Comparison of ENCODE assay signal across 21 mouse cellular contexts in genomic region chr14:121779620-121780019, GRCm38 (mm10). TPM values are rescaled to one million over a fixed set of nuclear protein-coding genes. Genes with fewer than 3 reads are reported as not detected.
DNase-seq lines count a peak whose midpoint lies in the region; ATAC-seq and TF ChIP-seq lines count a peak whose summit lies in the region.
"Had no signal": no experiment of that assay in that cellular context is flagged by ENCODE, and none has a peak within 500 bp of the region (broad histone marks: within the 10 kb centered on the region; RNA-seq: fewer than 3 reads in every experiment).

No protein-coding gene starts in this region.

- no peak for TF ChIP-seq CTCF in heart, postnatal 0 days (IDR thresholded peaks at IDR 0.05; ENCODE audit: low read depth)

- no peak overlapping the region for H3K9ac ChIP-seq in heart, postnatal 0 days (replicated peaks; ENCODE audit: low read depth, low read length)
- no peak overlapping the region for H3K9ac ChIP-seq in intestine, embryonic 16.5 days (ENCODE audit: low read depth, low read length)
- H3K9ac ChIP-seq: hindbrain, embryonic 12.5 days; kidney, embryonic 15.5 days; limb, embryonic 13.5 days; liver, embryonic 14.5 days; neural tube, embryonic 15.5 days had no signal

- H3K27me3 ChIP-seq in heart, postnatal 0 days (ENCODE audit: control insufficient read depth, insufficient read depth, low read length): no peaks in the 10 kb centered on the region
- no peaks in the 10 kb centered on the region for H3K27me3 ChIP-seq in intestine, embryonic 16.5 days (replicated peaks; ENCODE audit: control insufficient read depth, insufficient read depth, low read length)
- H3K27me3 ChIP-seq: hindbrain, embryonic 12.5 days; kidney, embryonic 15.5 days; neural tube, embryonic 15.5 days had no signal

- DNase-seq in heart, adult 11 months: peak; percentile 81
- no peak for DNase-seq in heart, postnatal 4 days
- DNase-seq in heart, postnatal 0 days (ENCODE audit: low spot score): no peak
- no peak for DNase-seq in heart, adult 9 months (ENCODE audit: low spot score in 2 of 2)
- peak; percentile 39 for DNase-seq in A20 (ENCODE audit: low read depth, low spot score)
- no peak for DNase-seq in layer of hippocampus, adult 18-20 months (ENCODE audit: low spot score in 2 of 2)
- DNase-seq: adrenal gland, postnatal 25 days; cerebellum, adult 11-12 months; cerebellum, postnatal 14 days; embryo, embryonic 11 days; kidney, postnatal 4 days; lung, postnatal 4 days; thymus, postnatal 14 days had no signal

- no peak overlapping the region for H3K4me3 ChIP-seq in heart, postnatal 0 days (ENCODE audit: low read depth, low read length)
- no peak overlapping the region for H3K4me3 ChIP-seq in intestine, embryonic 16.5 days (ENCODE audit: low read length)
- H3K4me3 ChIP-seq: hindbrain, embryonic 12.5 days; kidney, embryonic 15.5 days; limb, embryonic 13.5 days; neural tube, embryonic 15.5 days had no signal

- ATAC-seq in heart, postnatal 0 days (ENCODE audit: insufficient read depth, low read depth): no peak
- ATAC-seq in intestine, embryonic 16.5 days: no peak
- ATAC-seq: forebrain, embryonic 16.5 days; midbrain, embryonic 16.5 days had no signal

- H3K27ac ChIP-seq in heart, postnatal 0 days (ENCODE audit: low read depth): peak overlapping the region; percentile 86
- H3K27ac ChIP-seq in intestine, embryonic 16.5 days (ENCODE audit: low read length): peak overlapping the region; percentile 20; the same call in 1 of the 2 replicates
- H3K27ac ChIP-seq: hindbrain, embryonic 12.5 days; liver, embryonic 14.5 days; neural tube, embryonic 15.5 days had no signal

- H3K9me3 ChIP-seq in heart, postnatal 0 days (replicated peaks; ENCODE audit: control insufficient read depth, low read length): no peaks in the 10 kb centered on the region
- H3K9me3 ChIP-seq in intestine, embryonic 16.5 days (ENCODE audit: control insufficient read depth, low read length): no peaks in the 10 kb centered on the region
- H3K9me3 ChIP-seq: hindbrain, embryonic 12.5 days; kidney, embryonic 15.5 days; limb, embryonic 13.5 days; neural tube, embryonic 15.5 days had no signal

- TF ChIP-seq EP300 in heart, postnatal 0 days (IDR thresholded peaks at IDR 0.05; ENCODE audit: low read depth): no peak

- H3K4me1 ChIP-seq in heart, postnatal 0 days (ENCODE audit: control insufficient read depth, insufficient read depth): no peaks in the 10 kb centered on the region
- H3K4me1 ChIP-seq in intestine, embryonic 16.5 days (ENCODE audit: control insufficient read depth, insufficient read depth, low read length): peaks cover 35% of the 10 kb centered on the region
- H3K4me1 ChIP-seq: hindbrain, embryonic 12.5 days had no signal

- no peaks in the 10 kb centered on the region for H3K36me3 ChIP-seq in heart, postnatal 0 days (replicated peaks; ENCODE audit: control insufficient read depth, insufficient read depth, low read length)
- H3K36me3 ChIP-seq in intestine, embryonic 16.5 days (ENCODE audit: control insufficient read depth, insufficient read depth, low read length): no peaks in the 10 kb centered on the region
- H3K36me3 ChIP-seq: hindbrain, embryonic 12.5 days; kidney, embryonic 15.5 days; limb, embryonic 13.5 days; neural tube, embryonic 15.5 days had no signal

- H3K4me2 ChIP-seq in heart, postnatal 0 days (ENCODE audit: low read depth, low read length): no peak overlapping the region
- H3K4me2 ChIP-seq in intestine, embryonic 16.5 days (ENCODE audit: low read depth, low read length): no peak overlapping the region
- H3K4me2 ChIP-seq: hindbrain, embryonic 12.5 days; kidney, embryonic 15.5 days; neural tube, embryonic 15.5 days had no signal

- 68% methylated on average over 3 of the region's 3 CpGs for WGBS in heart, postnatal 0 days
- 63% methylated on average over 3 of the region's 3 CpGs for WGBS in intestine, embryonic 16.5 days

RNA-seq across cellular contexts. Expression of gene Dock9, which starts 18.0 kb away (rescaled TPM):
- 10 to 100 TPM; 28.5 to 30.9 TPM for total RNA-seq in heart, postnatal 4 days (2021)
- total RNA-seq in heart, postnatal 0 days (2014; rRNA removed; ENCODE audit: low replicate concordance): 20.5 and 25.4 TPM in 2 replicates
- 3.8 and 4.1 TPM in 2 replicates for polyA plus RNA-seq in heart, postnatal 0 days (2015; fragmentation: Nextera tagmentation; extraction: Ambion mirVana)
- polyA plus RNA-seq in intestine, embryonic 16.5 days (2015; fragmentation: Nextera tagmentation; extraction: Ambion mirVana): 13.6 and 13.7 TPM in 2 replicates
- 100 to 1,000 TPM; 187 to 197 TPM for total RNA-seq in layer of hippocampus, adult 18-20 months (2021)

Comparison
In these comparisons a context has a peak if more than half of its experiments do, and no peak if none do; other contexts are left out.
1. DNase-seq: peak in heart, adult 11 months (single experiment) and A20 (single experiment); none in heart, postnatal 4 days (single experiment), heart, postnatal 0 days (single experiment), heart, adult 9 months (0 of 2) and layer of hippocampus, adult 18-20 months (0 of 2).